Mouse (Mus musculus): Measurements from ENCODE around the gene Syt2.

DNA sequence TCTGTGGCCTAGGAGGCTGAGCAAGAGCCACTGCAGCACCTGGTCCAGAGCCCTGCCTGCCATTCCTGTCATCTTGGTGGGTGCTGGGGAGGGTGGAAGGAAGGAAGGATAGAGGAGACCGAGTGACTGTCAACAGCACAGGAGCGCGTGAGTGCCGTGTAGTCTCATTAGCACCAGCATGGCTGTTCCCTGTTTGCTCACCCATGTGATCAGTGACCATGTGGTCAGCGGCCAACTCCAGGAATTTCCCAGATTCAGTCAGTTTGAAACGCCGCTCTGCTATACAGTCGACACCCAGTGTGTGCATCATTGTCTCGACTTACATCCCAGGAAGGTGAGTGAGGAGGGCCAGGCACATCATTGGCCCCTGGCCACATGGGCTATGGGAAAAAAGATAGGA is 91.0 kb downstream of the Syt2 start:
- TF ChIP-seq CTCF (IDR thresholded peaks at IDR 0.05; ENCODE audit: low read depth) = no peak
- TF ChIP-seq EP300 (IDR thresholded peaks at IDR 0.05; ENCODE audit: low read depth) = no peak

Measured in liver, embryonic 14.5 days (tissue).